Mouse (Mus musculus) naive thymus-derived CD4-positive, alpha-beta T cell, adult 2 months (primary cell): ENCODE data around the gene Tubb4a.
"Not testable (repeated sequence)": the region's sequence is repeated elsewhere in the genome, so short reads cannot be mapped to it uniquely, and the experiment has no call there.

Source experiments
- DNase-seq: peaks from one replicate; pipeline ENCODE4 v3.0.0-alpha.2; 2011; ENCODE audit warnings: low read depth

Gene Tubb4a

GRCm38 (mm10) chr17:57087049-57087832, at the start of gene Tubb4a:
Gene Tubb4a, minus strand, starts transcription at chr17:57087782.
- DNase-seq = no peak

- DNase-seq = no peak
Observed at GRCm38 (mm10) chr17:57135635-57136034, 48.1 kb upstream of the Tubb4a start.

GRCm38 (mm10) chr17:57134693-57135092, 47.1 kb upstream of the Tubb4a start:
- no peak for DNase-seq

- DNase-seq = not testable (repeated sequence)
Observed at GRCm38 (mm10) chr17:57134021-57134420, 46.4 kb upstream of the Tubb4a start.

- no peak for DNase-seq
Observed at GRCm38 (mm10) chr17:57131793-57132192, 44.2 kb upstream of the Tubb4a start.

GRCm38 (mm10) chr17:57125853-57126622, 38.5 kb upstream of the Tubb4a start:
- DNase-seq = no peak

- no peak for DNase-seq
Observed at GRCm38 (mm10) chr17:57124792-57125191, 37.2 kb upstream of the Tubb4a start.

- no peak for DNase-seq
Observed at GRCm38 (mm10) chr17:57123192-57124118, 35.9 kb upstream of the Tubb4a start.

- DNase-seq = no peak
Observed at GRCm38 (mm10) chr17:57121856-57122255, 34.3 kb upstream of the Tubb4a start.

GRCm38 (mm10) chr17:57118524-57119349, 31.2 kb upstream of the Tubb4a start:
- no peak for DNase-seq

GRCm38 (mm10) chr17:57116801-57117200, 29.2 kb upstream of the Tubb4a start:
- DNase-seq = no peak

GRCm38 (mm10) chr17:57112768-57113474, 25.3 kb upstream of the Tubb4a start:
- DNase-seq = no peak

- no peak for DNase-seq
Observed at GRCm38 (mm10) chr17:57110005-57110404, 22.4 kb upstream of the Tubb4a start.

- DNase-seq = peak; percentile 22
Observed at GRCm38 (mm10) chr17:57108666-57109171, 21.1 kb upstream of the Tubb4a start.

- DNase-seq = no peak
Observed at GRCm38 (mm10) chr17:57108040-57108665, 20.6 kb upstream of the Tubb4a start.

GRCm38 (mm10) chr17:57107064-57107463, 19.5 kb upstream of the Tubb4a start:
- no peak for DNase-seq

GRCm38 (mm10) chr17:57106035-57106368, 18.4 kb upstream of the Tubb4a start:
- no peak for DNase-seq

GRCm38 (mm10) chr17:57105181-57106034, 17.8 kb upstream of the Tubb4a start, which contains the start of gene Tnfsf9:
Gene Tnfsf9, plus strand, starts transcription at chr17:57105325.
- DNase-seq = peak; percentile 55

GRCm38 (mm10) chr17:57104496-57104895, 16.9 kb upstream of the Tubb4a start:
- DNase-seq = no peak
